Mouse (Mus musculus): ENCODE measurements at regions not wholly inside any gene's neighbourhood (a gene's known extent, or its start where the extent isn't known, plus 50 kb on each side); places are given as distances from the start of the nearest gene placed in this dataset.
A peak's percentile ranks its signal among the peaks of the same experiment; 100 is the strongest.

DNA sequence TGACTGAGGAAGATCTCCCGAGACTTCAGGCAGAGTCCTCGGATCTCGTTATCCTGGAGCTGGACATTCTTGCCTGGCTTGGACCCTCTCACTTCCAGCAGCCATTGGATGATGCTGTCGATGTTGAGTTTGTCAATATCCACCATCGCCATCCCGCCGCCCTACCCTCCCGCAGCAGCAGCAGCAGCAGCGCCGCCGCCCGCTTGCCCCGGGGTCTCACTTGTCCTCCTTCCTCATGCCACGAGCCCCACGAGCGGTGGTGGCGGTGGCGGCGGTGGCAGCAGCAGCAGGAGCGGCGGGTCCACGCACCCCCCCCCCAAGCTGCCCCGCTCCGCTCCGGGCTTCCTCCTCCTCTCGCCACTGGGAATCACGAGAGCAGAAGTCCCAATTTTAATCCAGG lies 115.1 kb upstream of the Taf1b start:
- DNase-seq: no peak

DNA sequence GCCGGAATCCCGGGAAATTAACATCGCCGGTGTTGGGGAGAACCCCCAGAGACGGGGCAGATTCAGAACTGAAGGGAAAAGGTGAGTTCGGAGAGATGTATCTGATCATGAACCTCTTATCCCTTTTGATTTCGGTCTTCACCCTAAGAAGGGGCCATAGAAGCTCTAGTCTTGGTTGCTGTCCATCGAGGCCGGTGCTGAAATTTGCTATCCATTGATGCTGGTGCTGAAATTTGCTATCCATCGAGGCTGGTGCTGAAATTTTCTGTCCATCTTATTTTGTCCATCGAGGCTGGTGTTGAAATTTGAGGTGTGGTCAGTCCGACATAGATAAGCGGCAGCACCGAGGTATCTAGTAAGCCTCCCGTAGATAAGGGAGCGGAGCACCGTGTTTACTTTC lies 73.2 kb upstream of the Taf1b start:
- peak; percentile 9 for DNase-seq

Measured in thymus, postnatal 4 days (tissue).